Mouse (Mus musculus) lung, embryonic 16.5 days (tissue): ENCODE measurements around the gene Exosc10. TPM values are rescaled to one million over a fixed set of nuclear protein-coding genes. Genes with fewer than 3 reads are reported as not detected.

Experiments used
- ATAC-seq: fragments of 200-750 bp; cut with Nextera tagmentation; 2 replicates; pipeline ENCODE4 v1.8.0; 2017; ENCODE audit warnings: low read depth, mild to moderate bottlenecking, moderate library complexity
- H3K27ac ChIP-seq: fragments of 300-500 bp; sonication (generic); 2 replicates; pipeline ENCODE4 v1.5.1; 2014; ENCODE audit warnings: mild to moderate bottlenecking, control low read depth, low read length
- H3K27me3 ChIP-seq: fragments of 300-500 bp; sonication (generic); 2 replicates; pipeline ENCODE4 v1.6.1; 2014; ENCODE audit warnings: low read depth, low read length, mixed read lengths; ENCODE audit not compliant: control insufficient read depth, insufficient read depth
- H3K36me3 ChIP-seq: fragments of 300-500 bp; sonication (generic); 2 replicates; pipeline ENCODE4 v1.6.1; 2014; ENCODE audit warnings: low read length; ENCODE audit not compliant: control insufficient read depth, insufficient read depth
- H3K4me1 ChIP-seq: fragments of 300-500 bp; sonication (generic); replicated peaks from 2 replicates; pipeline ENCODE4 v1.6.1; 2014; ENCODE audit warnings: low read length, mixed read lengths; ENCODE audit not compliant: control insufficient read depth, insufficient read depth
- H3K4me2 ChIP-seq: fragments of 300-500 bp; sonication (generic); 2 replicates; pipeline ENCODE4 v1.6.1; 2014; ENCODE audit warnings: low read depth, low read length, control low read depth
- H3K4me3 ChIP-seq: fragments of 300-500 bp; sonication (generic); 2 replicates; pipeline ENCODE4 v1.5.1; 2014; ENCODE audit warnings: mild to moderate bottlenecking, low read length, control low read depth
- H3K9ac ChIP-seq: fragments of 300-500 bp; sonication (generic); 2 replicates; pipeline ENCODE4 v1.6.1; 2014; ENCODE audit warnings: low read length, control low read depth
- H3K9me3 ChIP-seq: fragments of 300-500 bp; sonication (generic); 2 replicates; pipeline ENCODE4 v1.6.1; 2016; ENCODE audit warnings: low read length; ENCODE audit not compliant: control insufficient read depth
- WGBS: fragments of 180-500 bp; shearing (Covaris S2); extraction: QIAGEN DNeasy Blood & Tissue Kit; methylation state at CpG from one replicate; pipeline ENCODE4 v1.1.7; 2014; 5-methylcytosine and 5-hydroxymethylcytosine counted together
- polyA plus RNA-seq: library from polyadenylated mRNA; unstranded; fragments of >200 nt; fragmentation: Nextera tagmentation; extraction: Ambion mirVana; gene quantifications from 2 replicates; pipeline ENCODE4 v1.2.1, GENCODE M21; 2015

The Exosc10 gene
- polyA plus RNA-seq, 1 experiment from 2014 or later: 90.8 TPM

GRCm38 (mm10) chr4:148627246-148627645 lies 69.0 kb downstream of the Exosc10 start:
- Histone ChIP-seq H3K9me3 (no peaks in the 10 kb centered on the region), H3K4me1 (peaks cover 14% of the 10 kb centered on the region), H3K4me2 (peak overlapping the region; percentile 39), H3K9ac (peak overlapping the region; percentile 99), H3K27ac (no peak overlapping the region), H3K4me3 (peak overlapping the region; percentile 97), H3K27me3 (no peaks in the 10 kb centered on the region), H3K36me3 (peaks cover 26% of the 10 kb centered on the region)
- 59% methylated on average over 3 of the region's 3 CpGs for WGBS
- peak; percentile 1 for ATAC-seq

Other genes with a start within 250 kb of the Exosc10 start
- gene Ubiad1, start 113.7 kb upstream of the Exosc10 start, polyA plus RNA-seq: 22.8 and 24.0 TPM in 2 replicates
- 11.3 and 12.2 TPM in 2 replicates for gene Mtor, start 109.8 kb upstream of the Exosc10 start, polyA plus RNA-seq
- gene Angptl7, start 58.0 kb upstream of the Exosc10 start, polyA plus RNA-seq: 1.8 TPM in 2 replicates
- gene Srm, start 33.1 kb downstream of the Exosc10 start, polyA plus RNA-seq: 114 and 126 TPM in 2 replicates
- gene Masp2, start 44.1 kb downstream of the Exosc10 start, polyA plus RNA-seq: 0.44 and 0.93 TPM in 2 replicates
- gene Tardbp, start 68.6 kb downstream of the Exosc10 start, polyA plus RNA-seq: 320 and 367 TPM in 2 replicates
- not detected in 2 replicates for gene Gm572, start 84.9 kb downstream of the Exosc10 start, polyA plus RNA-seq
- 7.3 and 7.4 TPM in 2 replicates for gene Casz1, start 246.0 kb downstream of the Exosc10 start, polyA plus RNA-seq